Mouse (Mus musculus): ENCODE measurements around the gene Oxa1l. TPM values are rescaled to one million over a fixed set of nuclear protein-coding genes. Genes with fewer than 3 reads are reported as not detected.

Gene Oxa1l
- polyA plus RNA-seq, 1 experiment from 2014 or later: 58.5 TPM

DNA sequence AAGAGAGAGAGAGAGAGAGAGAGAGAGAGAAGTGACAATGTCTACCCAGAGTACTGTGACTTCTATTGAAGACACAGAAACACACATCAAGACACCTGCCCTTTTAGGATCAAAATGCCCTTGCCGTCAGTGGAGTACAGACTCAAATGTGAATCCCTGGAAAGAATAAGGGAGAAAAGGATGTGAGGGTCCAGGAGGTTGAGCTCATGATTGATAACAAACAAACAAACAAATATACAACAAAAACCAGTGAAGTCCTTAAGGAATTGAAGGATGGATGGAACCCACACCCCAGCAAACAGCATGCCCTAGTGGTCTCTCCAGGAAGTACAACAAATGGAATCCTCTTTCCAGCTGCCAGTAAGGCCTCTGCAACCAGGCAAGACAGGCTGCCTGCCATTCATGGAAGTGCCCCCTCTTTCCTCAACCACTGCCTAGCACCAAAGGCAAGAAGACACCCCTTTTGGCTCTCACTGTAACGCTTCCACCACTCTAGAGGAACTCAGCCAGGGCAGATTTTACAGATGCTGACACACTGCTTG, 52.1 kb downstream of the Oxa1l start:
- 39% methylated on average over 2 of the region's 2 CpGs for WGBS
- no peak for ATAC-seq
- peaks cover 11% of the 10 kb centered on the region; the same call in 1 of the 2 replicates for H3K27me3 ChIP-seq (replicated peaks; ENCODE audit: control insufficient read depth, insufficient read depth, low read length)
- H3K9me3 ChIP-seq (ENCODE audit: control insufficient read depth, low read length): no peaks in the 10 kb centered on the region
- H3K4me1 ChIP-seq (ENCODE audit: control insufficient read depth, insufficient read depth, low read depth, low read length): 0 out of 2 replicates have a peak, but pooled peaks cover 3% of the 10 kb centered on the region
- H3K9ac ChIP-seq (ENCODE audit: low read depth, low read length): no peak overlapping the region
- H3K27ac ChIP-seq (ENCODE audit: low read depth, low read length): peak overlapping the region; percentile 15; the same call in 1 of the 2 replicates
- no peak overlapping the region for H3K4me2 ChIP-seq (ENCODE audit: low read length)
- H3K36me3 ChIP-seq (ENCODE audit: control insufficient read depth, insufficient read depth, low read length): no peaks in the 10 kb centered on the region
- no peak overlapping the region for H3K4me3 ChIP-seq (ENCODE audit: low read length)

DNA sequence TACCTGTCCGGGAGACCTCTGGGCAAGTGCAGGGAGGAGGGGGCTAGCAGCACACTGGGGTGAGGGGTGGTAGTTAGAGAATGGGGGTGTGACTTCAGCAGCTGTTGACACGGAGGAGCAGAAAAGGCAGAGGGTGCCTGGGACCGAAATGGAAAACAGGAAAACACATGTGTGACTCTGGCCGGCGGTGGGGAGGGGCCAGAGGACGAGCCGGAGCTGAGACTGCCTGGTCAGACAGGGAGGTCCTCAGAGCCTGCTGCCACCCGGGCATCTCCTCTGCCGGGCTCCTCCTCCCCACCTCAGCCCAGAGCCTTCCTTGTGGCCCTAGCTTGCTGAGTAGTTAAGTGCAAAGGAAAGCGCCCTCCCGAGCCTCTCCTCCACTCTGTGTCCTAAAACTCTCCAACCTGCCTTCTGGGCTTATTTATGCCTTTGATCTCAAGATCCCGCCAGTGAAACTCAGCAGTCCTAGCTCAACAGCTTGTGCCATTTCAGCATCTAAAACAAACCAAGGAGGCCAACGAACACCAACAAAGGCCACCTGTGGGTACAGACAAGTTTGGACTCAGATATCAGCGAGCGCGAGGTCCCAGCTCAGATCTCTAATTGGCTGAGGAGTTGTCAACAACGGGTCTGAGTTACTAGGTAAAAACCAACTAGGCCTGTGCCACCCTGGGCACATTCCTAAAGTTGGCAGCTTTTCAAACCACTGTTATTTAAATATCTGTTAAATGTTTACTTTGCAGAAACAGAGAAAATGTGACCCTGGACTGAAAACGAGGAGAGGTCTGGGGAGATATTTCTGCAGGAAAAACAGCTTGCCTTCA, 53.5 kb downstream of the Oxa1l start:
- no peak overlapping the region for H3K4me3 ChIP-seq (ENCODE audit: low read length)
- 0 out of 2 replicates have a peak, but pooled peaks cover 3% of the 10 kb centered on the region for H3K4me1 ChIP-seq (ENCODE audit: control insufficient read depth, insufficient read depth, low read depth, low read length)
- peaks cover 11% of the 10 kb centered on the region; the same call in 1 of the 2 replicates for H3K27me3 ChIP-seq (replicated peaks; ENCODE audit: control insufficient read depth, insufficient read depth, low read length)
- peak; percentile 50; the same call in 1 of the 2 replicates for ATAC-seq
- H3K9me3 ChIP-seq (ENCODE audit: control insufficient read depth, low read length): no peaks in the 10 kb centered on the region
- peak overlapping the region; percentile 31; the same call in 1 of the 2 replicates for H3K4me2 ChIP-seq (ENCODE audit: low read length)
- WGBS: 10% methylated on average over 18 of the region's 18 CpGs
- no peak overlapping the region; the same call in 1 of the 2 replicates for H3K9ac ChIP-seq (ENCODE audit: low read depth, low read length)
- H3K36me3 ChIP-seq (ENCODE audit: control insufficient read depth, insufficient read depth, low read length): no peaks in the 10 kb centered on the region
- H3K27ac ChIP-seq (ENCODE audit: low read depth, low read length): no peak overlapping the region

DNA sequence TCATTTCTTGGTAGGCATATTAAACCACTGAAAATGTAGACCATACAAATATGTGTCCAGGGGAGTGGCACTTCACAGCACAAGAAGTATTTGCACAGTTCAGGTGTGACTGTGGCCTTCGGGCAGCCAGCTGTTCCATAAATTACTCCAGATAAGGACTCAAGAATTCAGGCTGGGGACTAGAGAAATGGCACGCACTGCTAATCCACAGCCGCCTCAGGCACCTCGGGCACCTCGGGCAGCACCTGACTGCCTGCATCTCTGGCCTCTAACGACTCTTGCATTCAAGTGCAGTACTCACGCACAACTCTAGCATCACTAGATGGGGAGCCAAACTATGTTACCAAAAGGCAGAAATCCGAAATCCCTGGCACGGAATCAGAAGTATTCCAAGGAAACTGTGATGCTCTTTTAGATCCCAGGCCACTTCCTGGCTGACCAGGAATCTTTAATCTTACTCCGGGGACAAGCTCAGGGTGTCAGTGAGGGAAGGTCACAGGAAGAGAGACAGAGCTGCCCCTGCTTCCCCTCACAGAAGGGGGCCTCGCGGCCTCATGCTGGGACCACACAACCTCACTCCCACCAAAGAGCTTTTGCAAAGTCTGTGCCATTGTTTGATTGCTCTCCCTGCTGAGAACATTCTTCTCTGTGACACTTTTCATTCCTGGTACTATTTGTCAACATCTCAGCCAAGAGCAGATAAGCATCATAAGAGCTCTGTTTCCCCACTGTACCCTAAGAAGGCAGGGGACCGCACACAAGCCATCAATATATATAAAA, 54.8 kb downstream of the Oxa1l start:
- WGBS: 10% methylated on average over 13 of the region's 13 CpGs
- no peak for ATAC-seq
- H3K9me3 ChIP-seq (ENCODE audit: control insufficient read depth, low read length): no peaks in the 10 kb centered on the region

GRCm38 (mm10) chr14:54416229-54416775, 55.7 kb downstream of the Oxa1l start:
- 30% methylated on average over 5 of the region's 5 CpGs for WGBS
- H3K27ac ChIP-seq (ENCODE audit: low read depth, low read length): no peak overlapping the region
- no peak overlapping the region for H3K4me2 ChIP-seq (ENCODE audit: low read length)
- 0 out of 2 replicates have a peak, but pooled peaks cover 3% of the 10 kb centered on the region for H3K4me1 ChIP-seq (ENCODE audit: control insufficient read depth, insufficient read depth, low read depth, low read length)
- no peak for ATAC-seq
- H3K9ac ChIP-seq (ENCODE audit: low read depth, low read length): no peak overlapping the region
- no peaks in the 10 kb centered on the region for H3K36me3 ChIP-seq (ENCODE audit: control insufficient read depth, insufficient read depth, low read length)
- H3K4me3 ChIP-seq (ENCODE audit: low read length): no peak overlapping the region
- H3K27me3 ChIP-seq (replicated peaks; ENCODE audit: control insufficient read depth, insufficient read depth, low read length): peaks cover 11% of the 10 kb centered on the region; the same call in 1 of the 2 replicates
- H3K9me3 ChIP-seq (ENCODE audit: control insufficient read depth, low read length): no peaks in the 10 kb centered on the region

More for the DNA sequence above, 54.8 kb downstream of the Oxa1l start:
- no peak overlapping the region for H3K9ac ChIP-seq (ENCODE audit: low read depth, low read length)
- H3K27ac ChIP-seq (ENCODE audit: low read depth, low read length): no peak overlapping the region
- H3K4me2 ChIP-seq (ENCODE audit: low read length): no peak overlapping the region
- H3K27me3 ChIP-seq (replicated peaks; ENCODE audit: control insufficient read depth, insufficient read depth, low read length): peaks cover 11% of the 10 kb centered on the region; the same call in 1 of the 2 replicates
- H3K36me3 ChIP-seq (ENCODE audit: control insufficient read depth, insufficient read depth, low read length): no peaks in the 10 kb centered on the region
- H3K4me1 ChIP-seq (ENCODE audit: control insufficient read depth, insufficient read depth, low read depth, low read length): 0 out of 2 replicates have a peak, but pooled peaks cover 3% of the 10 kb centered on the region
- H3K4me3 ChIP-seq (ENCODE audit: low read length): no peak overlapping the region

GRCm38 (mm10) chr14:54416830-54417229, 56.2 kb downstream of the Oxa1l start:
- peaks cover 11% of the 10 kb centered on the region; the same call in 1 of the 2 replicates for H3K27me3 ChIP-seq (replicated peaks; ENCODE audit: control insufficient read depth, insufficient read depth, low read length)
- H3K9ac ChIP-seq (ENCODE audit: low read depth, low read length): no peak overlapping the region
- WGBS: 48% methylated on average over 4 of the region's 4 CpGs
- no peak overlapping the region for H3K27ac ChIP-seq (ENCODE audit: low read depth, low read length)
- no peaks in the 10 kb centered on the region for H3K36me3 ChIP-seq (ENCODE audit: control insufficient read depth, insufficient read depth, low read length)
- 0 out of 2 replicates have a peak, but pooled peaks cover 3% of the 10 kb centered on the region for H3K4me1 ChIP-seq (ENCODE audit: control insufficient read depth, insufficient read depth, low read depth, low read length)
- no peak for ATAC-seq
- no peaks in the 10 kb centered on the region for H3K9me3 ChIP-seq (ENCODE audit: control insufficient read depth, low read length)
- H3K4me2 ChIP-seq (ENCODE audit: low read length): no peak overlapping the region
- no peak overlapping the region for H3K4me3 ChIP-seq (ENCODE audit: low read length)

DNA sequence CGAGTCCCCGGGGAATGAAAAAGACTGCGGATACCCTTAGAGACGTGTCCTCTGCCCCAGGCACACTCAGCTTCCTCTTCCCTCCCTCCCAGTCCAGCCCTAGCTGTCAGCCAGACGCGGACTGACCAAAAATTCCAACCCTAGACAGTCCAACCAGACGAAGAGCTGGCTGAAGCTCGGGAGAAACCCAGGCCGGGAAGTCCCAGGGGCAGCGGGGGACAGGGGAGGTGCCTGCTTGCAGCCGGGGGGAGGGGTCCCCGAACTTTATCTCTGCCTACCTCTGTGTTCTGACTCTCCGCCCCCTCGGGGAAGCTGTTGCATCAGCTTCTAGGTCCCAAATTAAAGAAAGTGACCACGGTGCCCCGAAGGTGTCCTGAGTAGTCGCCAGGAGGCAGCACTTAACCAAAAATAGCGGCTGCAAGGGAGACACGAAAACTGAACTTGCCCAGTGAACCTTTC, 57.0 kb downstream of the Oxa1l start, which contains the start of gene Slc7a7:
Gene Slc7a7 (minus strand): TSS at position 158 of the 459 bp plus-strand sequence.
- Histone ChIP-seq H3K36me3 (ENCODE audit: control insufficient read depth, insufficient read depth, low read length) (no peaks in the 10 kb centered on the region), H3K27me3 (replicated peaks; ENCODE audit: control insufficient read depth, insufficient read depth, low read length) (peaks cover 11% of the 10 kb centered on the region; the same call in 1 of the 2 replicates), H3K27ac (ENCODE audit: low read depth, low read length) (no peak within 1 kb of the TSS), H3K4me3 (ENCODE audit: low read length) (no peak within 1 kb of the TSS), H3K4me1 (ENCODE audit: control insufficient read depth, insufficient read depth, low read depth, low read length) (0 out of 2 replicates have a peak, but pooled peaks cover 3% of the 10 kb centered on the region), H3K9ac (ENCODE audit: low read depth, low read length) (no peak within 1 kb of the TSS), H3K9me3 (ENCODE audit: control insufficient read depth, low read length) (no peaks in the 10 kb centered on the region), H3K4me2 (ENCODE audit: low read length) (no peak within 1 kb of the TSS)
- WGBS: 6% methylated on average over 19 of the region's 19 CpGs
- ATAC-seq: no peak

Other genes starting within 250 kb of the Oxa1l start
- 391 and 409 TPM in 2 replicates for gene Dad1, start 106.7 kb upstream of the Oxa1l start, polyA plus RNA-seq (2015; fragmentation: Nextera tagmentation; extraction: Ambion mirVana)
- gene Abhd4, start 106.6 kb upstream of the Oxa1l start, polyA plus RNA-seq (2015; fragmentation: Nextera tagmentation; extraction: Ambion mirVana): 70.3 and 75.2 TPM in 2 replicates
- not detected in 2 replicates for gene Olfr49, start 75.9 kb upstream of the Oxa1l start, polyA plus RNA-seq (2015; fragmentation: Nextera tagmentation; extraction: Ambion mirVana)
- 4.9 and 5.9 TPM in 2 replicates for gene Slc7a7, start 56.9 kb downstream of the Oxa1l start, polyA plus RNA-seq (2015; fragmentation: Nextera tagmentation; extraction: Ambion mirVana)
- 218 and 228 TPM in 2 replicates for gene Mrpl52, start 66.1 kb downstream of the Oxa1l start, polyA plus RNA-seq (2015; fragmentation: Nextera tagmentation; extraction: Ambion mirVana)
- gene Mmp14, start 70.8 kb downstream of the Oxa1l start, polyA plus RNA-seq (2015; fragmentation: Nextera tagmentation; extraction: Ambion mirVana): 45.1 and 56.1 TPM in 2 replicates
- 31.4 and 35.6 TPM in 2 replicates for gene Lrp10, start 103.3 kb downstream of the Oxa1l start, polyA plus RNA-seq (2015; fragmentation: Nextera tagmentation; extraction: Ambion mirVana)
- 38.5 and 39.5 TPM in 2 replicates for gene Rem2, start 115.3 kb downstream of the Oxa1l start, polyA plus RNA-seq (2015; fragmentation: Nextera tagmentation; extraction: Ambion mirVana)
- gene Prmt5, start 156.7 kb downstream of the Oxa1l start, polyA plus RNA-seq (2015; fragmentation: Nextera tagmentation; extraction: Ambion mirVana): 93.2 and 103 TPM in 2 replicates
- gene Haus4, start 193.8 kb downstream of the Oxa1l start, polyA plus RNA-seq (2015; fragmentation: Nextera tagmentation; extraction: Ambion mirVana): 19.4 and 20.7 TPM in 2 replicates
- gene Ajuba, start 216.7 kb downstream of the Oxa1l start, polyA plus RNA-seq (2015; fragmentation: Nextera tagmentation; extraction: Ambion mirVana): 4.7 and 6.0 TPM in 2 replicates
- 5.4 and 5.5 TPM in 2 replicates for gene 4931414P19Rik, start 245.2 kb downstream of the Oxa1l start, polyA plus RNA-seq (2015; fragmentation: Nextera tagmentation; extraction: Ambion mirVana)